Mouse (Mus musculus) small intestine, adult 2 months (tissue): ENCODE measurements around the gene Mylpf. TPM values are rescaled to one million over a fixed set of nuclear protein-coding genes. Genes with fewer than 3 reads are reported as not detected.

ENCODE experiments used
- H3K27ac ChIP-seq: fragments of 200-500 bp; 2 replicates; pipeline ENCODE4 v1.5.1; 2012; ENCODE audit warnings: low read depth, low read length, control low read depth, inconsistent platforms; ENCODE audit not compliant: insufficient read depth
- H3K27me3 ChIP-seq: fragments of 200-500 bp; 2 replicates; pipeline ENCODE4 v1.6.1; 2012; ENCODE audit warnings: mild to moderate bottlenecking, moderate library complexity, low read length, inconsistent platforms; ENCODE audit not compliant: control insufficient read depth, insufficient read depth
- H3K36me3 ChIP-seq: fragments of 200-500 bp; 2 replicates; pipeline ENCODE4 v1.6.1; 2012; ENCODE audit warnings: mild to moderate bottlenecking, low read length, control low read depth, inconsistent platforms; ENCODE audit not compliant: control insufficient read depth, insufficient read depth
- H3K4me1 ChIP-seq: fragments of 200-500 bp; 2 replicates; pipeline ENCODE4 v1.6.1; 2012; ENCODE audit warnings: low read length, inconsistent platforms, mixed read lengths; ENCODE audit not compliant: control insufficient read depth, insufficient read depth, insufficient read length
- H3K4me3 ChIP-seq: fragments of 200-500 bp; 2 replicates; pipeline ENCODE4 v1.5.1; 2012; ENCODE audit warnings: low read depth, mild to moderate bottlenecking, control low read depth, inconsistent platforms, low read length, moderate library complexity
- CTCF ChIP-seq: fragments of 200-500 bp; IDR thresholded peaks from 2 replicates; pipeline ENCODE4 v1.5.1; 2012; ENCODE audit warnings: low read depth, mild to moderate bottlenecking, control low read depth, inconsistent platforms, low read length, moderate library complexity, mixed read lengths; ENCODE audit not compliant: insufficient replicate concordance, insufficient read length; ENCODE audit errors: extremely low read depth
- POLR2A ChIP-seq: fragments of 200-500 bp; IDR thresholded peaks from 2 replicates; pipeline ENCODE4 v1.6.1; 2012; ENCODE audit warnings: low read depth, mild to moderate bottlenecking, control low read depth, inconsistent platforms, low read length, moderate library complexity
- WGBS: fragments of 180-500 bp; shearing (Covaris S2); methylation state at CpG from one replicate; pipeline ENCODE4 v1.1.7; 2018; 5-methylcytosine and 5-hydroxymethylcytosine counted together
- polyA plus RNA-seq: library from polyadenylated mRNA; depleted of rRNA; stranded (reverse); fragments of >200 nt; gene quantifications from 2 replicates; pipeline ENCODE4 v1.2.3, GENCODE M21; 2012

The Mylpf gene
- polyA plus RNA-seq, 1 experiment = 1.3 TPM

- TF ChIP-seq POLR2A (no peak), CTCF (no peak)
- H3K27ac ChIP-seq = no peak overlapping the region
- no peaks in the 10 kb centered on the region for H3K27me3 ChIP-seq
- H3K36me3 ChIP-seq = peaks cover 17% of the 10 kb centered on the region
- H3K4me3 ChIP-seq = peak overlapping the region; percentile 73
- WGBS = 28% methylated on average over 2 of the region's 2 CpGs
- H3K4me1 ChIP-seq = peaks cover 2% of the 10 kb centered on the region
Measured at GRCm38 (mm10) chr7:127206606-127207005, 2.1 kb upstream of the Mylpf start.

- Histone ChIP-seq H3K36me3 (peaks cover 13% of the 10 kb centered on the region), H3K27me3 (no peaks in the 10 kb centered on the region), H3K27ac (peak overlapping the region; percentile 50), H3K4me1 (peaks cover 2% of the 10 kb centered on the region), H3K4me3 (peak overlapping the region; percentile 73)
- TF ChIP-seq CTCF (no peak), POLR2A (no peak)
- WGBS = 1% methylated on average over 53 of the region's 53 CpGs
Measured at GRCm38 (mm10) chr7:127207374-127208294, 1.1 kb upstream of the Mylpf start.

- no peak for TF ChIP-seq POLR2A
- TF ChIP-seq CTCF = no peak
- H3K27ac ChIP-seq = peak within 1 kb of the TSS; percentile 55
- H3K4me3 ChIP-seq = peak within 1 kb of the TSS; percentile 73
- no peaks in the 10 kb centered on the region for H3K27me3 ChIP-seq
- H3K36me3 ChIP-seq = peaks cover 7% of the 10 kb centered on the region
- 1% methylated on average over 39 of the region's 44 CpGs for WGBS
- peaks cover 2% of the 10 kb centered on the region for H3K4me1 ChIP-seq
Measured at GRCm38 (mm10) chr7:127208295-127208552, 466 bp upstream of the Mylpf start, which contains the start of gene Tbc1d10b. Gene Tbc1d10b, minus strand, starts transcription at chr7:127208468.

GRCm38 (mm10) chr7:127209851-127210250 is 1.2 kb downstream of the Mylpf start:
- no peaks in the 10 kb centered on the region for H3K36me3 ChIP-seq
- H3K4me3 ChIP-seq = no peak overlapping the region
- TF ChIP-seq POLR2A (no peak), CTCF (no peak)
- no peak overlapping the region for H3K27ac ChIP-seq
- 78% methylated on average over 5 of the region's 5 CpGs for WGBS
- no peaks in the 10 kb centered on the region for H3K27me3 ChIP-seq
- H3K4me1 ChIP-seq = peaks cover 2% of the 10 kb centered on the region

- H3K27ac ChIP-seq = no peak overlapping the region
- TF ChIP-seq POLR2A = no peak
- no peak for TF ChIP-seq CTCF
- H3K27me3 ChIP-seq = no peaks in the 10 kb centered on the region
- H3K36me3 ChIP-seq = no peaks in the 10 kb centered on the region
- H3K4me1 ChIP-seq = peaks cover 4% of the 10 kb centered on the region
- 85% methylated on average over 4 of the region's 4 CpGs for WGBS
- H3K4me3 ChIP-seq = no peak overlapping the region
Measured at GRCm38 (mm10) chr7:127210266-127210665, 1.6 kb downstream of the Mylpf start.

- no peak for TF ChIP-seq CTCF
- TF ChIP-seq POLR2A = no peak
- H3K27ac ChIP-seq = no peak overlapping the region
- peaks cover 2% of the 10 kb centered on the region; the same call in 1 of the 2 replicates for H3K4me1 ChIP-seq
- H3K36me3 ChIP-seq = no peaks in the 10 kb centered on the region
- H3K4me3 ChIP-seq = no peak overlapping the region
- WGBS = 80% methylated on average over 5 of the region's 5 CpGs
- no peaks in the 10 kb centered on the region for H3K27me3 ChIP-seq
Measured at GRCm38 (mm10) chr7:127211014-127211745, 2.5 kb downstream of the Mylpf start.

GRCm38 (mm10) chr7:127212432-127213250 is 4.0 kb downstream of the Mylpf start:
- Histone ChIP-seq H3K27me3 (no peaks in the 10 kb centered on the region), H3K36me3 (no peaks in the 10 kb centered on the region), H3K27ac (no peak overlapping the region), H3K4me3 (no peak overlapping the region), H3K4me1 (peaks cover 2% of the 10 kb centered on the region; the same call in 1 of the 2 replicates)
- WGBS = 87% methylated on average over 12 of the region's 12 CpGs
- TF ChIP-seq POLR2A (no peak), CTCF (no peak)
